Mouse (Mus musculus) limb, embryonic 14.5 days (tissue): ENCODE measurements at regions not wholly inside any gene's neighbourhood (a gene's known extent, or its start where the extent isn't known, plus 50 kb on each side); places are given as distances from the start of the nearest gene placed in this dataset.

Source experiments
- ATAC-seq: fragments of 200-750 bp; cut with Nextera tagmentation; 2 replicates; pipeline ENCODE4 v1.8.0; 2017; ENCODE audit warnings: low read depth, moderate number of reproducible peaks, moderate TSS enrichment; ENCODE audit not compliant: low FRiP score
- DNase-seq: peaks from one replicate; pipeline ENCODE4 v3.0.0-alpha.2; 2015; ENCODE audit warnings: low spot score
- H3K27ac ChIP-seq: fragments of 300-500 bp; sonication (generic); replicated peaks from 2 replicates; pipeline ENCODE4 v1.5.1; 2014; ENCODE audit warnings: low read depth, mild to moderate bottlenecking, low read length, moderate library complexity, mixed read lengths
- H3K27me3 ChIP-seq: fragments of 300-500 bp; sonication (generic); 2 replicates; pipeline ENCODE4 v1.6.1; 2014; ENCODE audit warnings: low read length, mixed read lengths; ENCODE audit not compliant: control insufficient read depth, insufficient read depth
- H3K36me3 ChIP-seq: fragments of 300-500 bp; sonication (generic); 2 replicates; pipeline ENCODE4 v1.6.1; 2014; ENCODE audit warnings: mild to moderate bottlenecking, low read length, moderate library complexity, mixed read lengths; ENCODE audit not compliant: control insufficient read depth, insufficient read depth
- H3K4me1 ChIP-seq: fragments of 300-500 bp; sonication (generic); 2 replicates; pipeline ENCODE4 v1.6.1; 2014; ENCODE audit warnings: antibody characterized with exemption, low read length, mixed read lengths; ENCODE audit not compliant: control insufficient read depth, insufficient read depth
- H3K4me2 ChIP-seq: fragments of 300-500 bp; sonication (generic); replicated peaks from 2 replicates; pipeline ENCODE4 v1.6.1; 2014; ENCODE audit warnings: low read depth, mild to moderate bottlenecking, low read length, moderate library complexity; ENCODE audit not compliant: severe bottlenecking
- H3K4me3 ChIP-seq: fragments of 300-500 bp; sonication (generic); replicated peaks from 2 replicates; pipeline ENCODE4 v1.5.1; 2014; ENCODE audit warnings: low read length
- H3K9ac ChIP-seq: fragments of 300-500 bp; sonication (generic); 2 replicates; pipeline ENCODE4 v1.6.1; 2014; ENCODE audit warnings: mild to moderate bottlenecking, low read depth, low read length, moderate library complexity; ENCODE audit not compliant: severe bottlenecking
- H3K9me3 ChIP-seq: fragments of 300-500 bp; sonication (generic); 2 replicates; pipeline ENCODE4 v1.6.1; 2016; ENCODE audit warnings: low read length; ENCODE audit not compliant: control insufficient read depth
- POLR2A ChIP-seq: fragments of 200-500 bp; IDR thresholded peaks from 2 replicates; pipeline ENCODE4 v1.8.0; 2012; ENCODE audit warnings: inconsistent platforms, mild to moderate bottlenecking, moderate library complexity, borderline replicate concordance; ENCODE audit not compliant: insufficient read depth, insufficient read length; ENCODE audit errors: extremely low read depth
- WGBS: fragments of 180-500 bp; shearing (Covaris S2); extraction: QIAGEN DNeasy Blood & Tissue Kit; methylation state at CpG from one replicate; pipeline ENCODE4 v1.1.7; 2014; 5-methylcytosine and 5-hydroxymethylcytosine counted together

DNA sequence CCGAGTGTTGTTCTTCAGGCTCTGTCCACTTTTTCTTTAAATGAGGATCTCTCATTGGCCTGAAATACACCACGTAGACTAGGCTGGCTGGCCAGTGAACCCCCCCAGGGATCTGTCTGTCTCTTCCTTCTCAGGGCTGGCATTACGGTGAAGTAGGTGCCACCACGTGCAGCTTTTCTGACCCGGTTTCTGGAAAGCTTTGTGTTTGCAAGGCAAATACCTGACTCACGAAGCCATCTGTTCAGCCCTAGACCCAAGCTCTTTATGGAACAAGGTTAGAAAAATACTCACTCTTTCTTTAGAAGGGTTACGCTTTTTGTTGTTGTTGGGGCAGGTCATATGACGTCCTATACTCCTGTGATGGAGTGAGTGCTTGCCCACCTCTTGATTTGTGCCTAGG is 133.3 kb upstream of the Ptprt start:
- Histone ChIP-seq H3K4me3 (no peak overlapping the region), H3K9me3 (no peaks in the 10 kb centered on the region), H3K36me3 (no peaks in the 10 kb centered on the region), H3K4me2 (no peak overlapping the region), H3K27me3 (no peaks in the 10 kb centered on the region), H3K4me1 (peaks cover 6% of the 10 kb centered on the region; the same call in 1 of the 2 replicates), H3K27ac (no peak overlapping the region), H3K9ac (no peak overlapping the region)
- no peak for TF ChIP-seq POLR2A
- ATAC-seq (no peak), DNase-seq (no peak)
- WGBS = 87% methylated on average over 8 of the region's 8 CpGs

DNA sequence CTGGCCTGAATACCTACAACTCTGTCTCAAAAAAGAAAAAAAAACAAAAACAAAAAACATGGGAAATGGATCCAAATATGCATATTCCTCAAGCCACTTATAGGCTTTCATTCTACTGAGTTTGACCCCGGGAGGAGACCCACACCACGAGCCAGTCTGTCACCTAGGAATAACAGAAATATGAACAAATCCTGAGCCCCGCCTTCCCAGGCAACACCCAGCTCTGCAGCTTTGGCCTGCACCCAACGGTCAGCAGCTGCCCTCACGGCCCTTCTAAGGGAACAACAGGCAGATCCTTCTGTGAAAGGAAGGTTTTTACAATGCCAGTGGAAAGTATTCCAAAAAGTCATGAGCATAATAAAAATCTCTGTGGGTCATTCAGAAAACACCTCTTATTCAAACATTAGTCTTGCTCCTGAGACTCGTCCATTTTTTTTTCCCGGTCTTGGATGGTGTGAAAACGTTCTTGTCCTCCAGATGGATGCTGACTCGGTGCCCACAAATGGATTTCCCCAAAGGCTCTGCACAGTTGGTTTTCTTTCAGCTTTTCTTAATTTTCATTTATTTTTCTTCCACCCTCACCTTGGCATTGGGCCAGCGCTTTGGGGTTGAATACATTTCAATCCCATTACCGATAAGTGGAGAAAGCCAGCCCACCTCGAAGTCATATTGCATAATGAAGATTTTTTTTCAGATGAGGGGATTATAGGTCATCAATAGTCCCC is 130.6 kb upstream of the Ptprt start:
- Histone ChIP-seq H3K4me2 (no peak overlapping the region), H3K9ac (no peak overlapping the region), H3K4me1 (peaks cover 6% of the 10 kb centered on the region; the same call in 1 of the 2 replicates), H3K4me3 (no peak overlapping the region), H3K27me3 (no peaks in the 10 kb centered on the region), H3K9me3 (no peaks in the 10 kb centered on the region), H3K27ac (no peak overlapping the region), H3K36me3 (no peaks in the 10 kb centered on the region)
- WGBS = 48% methylated on average over 12 of the region's 12 CpGs
- ATAC-seq (no peak), DNase-seq (peak; percentile 17)
- TF ChIP-seq POLR2A = no peak

DNA sequence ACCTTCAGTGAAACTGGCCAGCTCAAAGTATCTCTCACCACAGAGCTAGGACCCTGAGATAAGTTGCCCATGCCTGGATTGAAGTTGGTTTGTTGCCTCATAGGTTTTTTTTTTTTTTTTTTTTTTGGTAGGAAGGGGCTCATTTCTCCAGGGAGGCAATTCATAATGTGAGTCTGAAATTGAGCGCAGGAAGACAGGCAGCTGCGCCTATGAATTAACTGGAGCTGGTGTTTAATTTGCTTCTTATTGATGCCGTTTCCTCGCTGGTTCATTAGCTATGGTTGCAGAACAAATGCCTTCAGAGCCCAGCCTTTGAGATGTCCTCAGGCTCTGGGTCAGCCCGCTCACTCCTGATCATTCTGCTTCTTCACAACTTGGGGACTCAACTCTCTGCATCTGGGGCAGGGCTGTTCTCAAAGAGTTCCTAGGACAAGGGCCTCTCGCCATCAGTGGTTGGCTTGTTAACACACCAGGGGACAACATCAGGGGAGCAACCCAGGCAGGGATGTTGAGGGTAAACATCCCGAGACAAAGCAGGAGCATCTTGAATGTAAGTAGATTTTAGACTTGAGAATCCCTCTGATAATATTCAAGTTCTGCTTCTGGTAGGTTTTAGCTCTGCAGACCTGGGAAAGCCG is 123.3 kb upstream of the Ptprt start:
- H3K4me3 ChIP-seq = no peak overlapping the region
- 58% methylated on average over 8 of the region's 8 CpGs for WGBS
- no peak overlapping the region for H3K27ac ChIP-seq
- DNase-seq (no peak), ATAC-seq (no peak)
- H3K9ac ChIP-seq = no peak overlapping the region
- H3K27me3 ChIP-seq = no peaks in the 10 kb centered on the region
- H3K4me2 ChIP-seq = no peak overlapping the region
- TF ChIP-seq POLR2A = no peak
- H3K36me3 ChIP-seq = no peaks in the 10 kb centered on the region
- no peaks in the 10 kb centered on the region for H3K9me3 ChIP-seq
- no peaks in the 10 kb centered on the region for H3K4me1 ChIP-seq

DNA sequence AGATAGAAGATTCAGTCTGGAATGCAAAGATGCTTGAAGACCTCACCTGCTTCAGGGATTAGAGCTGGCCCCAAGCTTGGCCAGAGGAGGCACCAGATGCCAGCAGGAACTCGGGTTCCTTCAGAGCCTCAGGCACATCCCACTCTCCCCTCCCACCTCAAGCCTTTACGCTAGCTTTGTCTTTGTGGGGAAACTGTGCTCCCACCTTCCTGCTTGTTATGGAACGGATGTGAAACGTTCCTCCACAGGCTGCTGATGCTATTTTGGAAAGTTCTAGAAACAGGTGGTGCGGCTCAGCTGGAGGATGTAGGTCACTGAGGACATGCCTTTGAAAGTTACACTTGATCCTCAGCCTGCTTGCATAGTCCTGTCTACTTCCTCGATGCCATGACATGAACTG is 120.7 kb upstream of the Ptprt start:
- Histone ChIP-seq H3K9me3 (no peaks in the 10 kb centered on the region), H3K4me3 (no peak overlapping the region), H3K27ac (no peak overlapping the region), H3K36me3 (no peaks in the 10 kb centered on the region), H3K4me1 (no peaks in the 10 kb centered on the region), H3K9ac (no peak overlapping the region), H3K27me3 (no peaks in the 10 kb centered on the region), H3K4me2 (no peak overlapping the region)
- no peak for ATAC-seq
- WGBS = 72% methylated on average over 6 of the region's 6 CpGs
- no peak for DNase-seq
- TF ChIP-seq POLR2A = no peak

DNA sequence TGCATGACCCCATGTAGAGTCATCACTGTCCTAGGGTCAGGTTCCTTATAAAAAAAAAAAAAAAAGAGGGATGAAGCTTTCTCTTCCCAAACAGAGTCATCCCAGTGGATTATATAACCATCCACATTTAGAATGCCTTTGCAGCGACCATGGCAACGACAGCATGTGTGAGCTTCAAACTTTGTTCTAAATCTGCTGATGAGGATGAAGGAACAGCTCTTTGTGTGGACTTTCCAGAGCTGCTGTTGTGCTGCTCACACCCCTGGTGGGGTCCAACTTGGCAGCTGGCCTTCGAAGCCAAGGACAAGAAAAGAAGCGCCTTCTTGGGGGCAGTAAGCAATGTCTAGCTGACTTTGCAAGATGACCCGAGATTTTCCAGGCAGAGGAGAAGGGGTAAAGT is 115.6 kb upstream of the Ptprt start:
- 83% methylated on average over 5 of the region's 5 CpGs for WGBS
- H3K27ac ChIP-seq = no peak overlapping the region

More for the DNA sequence above, 115.6 kb upstream of the Ptprt start:
- no peak overlapping the region for H3K4me3 ChIP-seq
- H3K9me3 ChIP-seq = no peaks in the 10 kb centered on the region
- no peaks in the 10 kb centered on the region for H3K27me3 ChIP-seq
- DNase-seq (no peak), ATAC-seq (no peak)
- no peaks in the 10 kb centered on the region for H3K4me1 ChIP-seq
- H3K4me2 ChIP-seq = no peak overlapping the region
- no peaks in the 10 kb centered on the region for H3K36me3 ChIP-seq
- no peak overlapping the region for H3K9ac ChIP-seq
- no peak for TF ChIP-seq POLR2A
